Mouse (Mus musculus): ENCODE measurements at regions not wholly inside any gene's neighbourhood (a gene's known extent, or its start where the extent isn't known, plus 50 kb on each side); places are given as distances from the start of the nearest gene placed in this dataset.

DNA sequence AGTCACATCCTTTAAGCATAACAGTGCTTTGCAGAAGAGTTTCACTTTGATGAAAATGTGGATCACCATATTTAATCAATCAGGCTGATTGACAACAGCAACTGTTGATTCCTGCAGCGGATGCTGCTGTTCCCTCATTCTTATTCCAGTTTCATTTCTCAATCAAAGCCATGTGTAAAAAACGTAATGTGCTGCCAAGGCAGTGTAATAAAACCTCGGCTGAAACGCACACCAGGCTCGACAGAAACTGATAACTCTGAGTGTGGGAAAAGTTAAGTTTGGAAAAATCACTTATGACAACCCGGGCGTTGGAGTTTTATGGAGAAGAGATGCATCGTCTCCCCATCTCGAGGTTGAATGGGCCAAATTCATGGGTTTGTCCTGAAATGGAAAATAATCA, 78.2 kb downstream of the Insig2 start:
- no peaks in the 10 kb centered on the region for H3K27me3 ChIP-seq (ENCODE audit: insufficient read depth, low read length)
- H3K4me3 ChIP-seq (ENCODE audit: low read depth, low read length) = no peak overlapping the region
- ATAC-seq = no peak

More for the DNA sequence above, 78.2 kb downstream of the Insig2 start:
- H3K27ac ChIP-seq (ENCODE audit: low read depth, low read length) = no peak overlapping the region
- H3K9me3 ChIP-seq (ENCODE audit: low read length) = no peaks in the 10 kb centered on the region
- no peak overlapping the region for H3K9ac ChIP-seq
- WGBS = 75% methylated on average over 9 of the region's 9 CpGs
- no peak overlapping the region for H3K4me2 ChIP-seq (ENCODE audit: low read depth)
- no peak for TF ChIP-seq CTCF (IDR thresholded peaks at IDR 0.05; ENCODE audit: low read depth)
- no peaks in the 10 kb centered on the region for H3K4me1 ChIP-seq (ENCODE audit: insufficient read depth)
- no peak for DNase-seq
- no peaks in the 10 kb centered on the region for H3K36me3 ChIP-seq (ENCODE audit: insufficient read depth)
